Mouse (Mus musculus): Measurements from ENCODE around the gene Mrs2. TPM values are rescaled to one million over a fixed set of nuclear protein-coding genes. Genes with fewer than 3 reads are reported as not detected.

Mrs2 gene
- polyA plus RNA-seq, 1 experiment from 2014 or later: 18.5 TPM

- WGBS: 17% methylated on average over 15 of the region's 15 CpGs
- DNase-seq (ENCODE audit: low spot score): no peak
- no peaks in the 10 kb centered on the region for H3K36me3 ChIP-seq
Measured at GRCm38 (mm10) chr13:24965130-24965845, 54.9 kb downstream of the Mrs2 start.

GRCm38 (mm10) chr13:24962119-24962518, 58.1 kb downstream of the Mrs2 start:
- Histone ChIP-seq H3K27ac (no peak overlapping the region), H3K4me1 (peaks cover 8% of the 10 kb centered on the region; the same call in 1 of the 2 replicates), H3K4me3 (no peak overlapping the region), H3K9me3 (no peaks in the 10 kb centered on the region), H3K27me3 (ENCODE audit: insufficient read depth, poor library complexity, severe bottlenecking) (peaks cover 16% of the 10 kb centered on the region; the same call in 1 of the 2 replicates), H3K36me3 (no peaks in the 10 kb centered on the region)
- 77% methylated on average over 8 of the region's 8 CpGs for WGBS
- DNase-seq (ENCODE audit: low spot score): no peak

More at GRCm38 (mm10) chr13:24965130-24965845, 54.9 kb downstream of the Mrs2 start:
- Histone ChIP-seq H3K27me3 (ENCODE audit: insufficient read depth, poor library complexity, severe bottlenecking) (peaks cover 16% of the 10 kb centered on the region; the same call in 1 of the 2 replicates), H3K27ac (no peak overlapping the region), H3K4me1 (peaks cover 8% of the 10 kb centered on the region; the same call in 1 of the 2 replicates), H3K9me3 (no peaks in the 10 kb centered on the region), H3K4me3 (peak overlapping the region; percentile 51)

- no peaks in the 10 kb centered on the region for H3K9me3 ChIP-seq
- H3K4me3 ChIP-seq: no peak overlapping the region
Measured at GRCm38 (mm10) chr13:24960084-24960483, 60.1 kb downstream of the Mrs2 start.

GRCm38 (mm10) chr13:24958671-24959070, 61.5 kb downstream of the Mrs2 start:
- Histone ChIP-seq H3K27me3 (ENCODE audit: insufficient read depth, poor library complexity, severe bottlenecking) (peaks cover 21% of the 10 kb centered on the region), H3K4me1 (no peaks in the 10 kb centered on the region), H3K4me3 (no peak overlapping the region), H3K27ac (no peak overlapping the region), H3K9me3 (no peaks in the 10 kb centered on the region), H3K36me3 (no peaks in the 10 kb centered on the region)
- WGBS: 87% methylated on average over 11 of the region's 11 CpGs
- no peak for DNase-seq (ENCODE audit: low spot score)

More at GRCm38 (mm10) chr13:24960084-24960483, 60.1 kb downstream of the Mrs2 start:
- H3K4me1 ChIP-seq: 0 out of 2 replicates have a peak, but pooled peaks cover 2% of the 10 kb centered on the region
- 81% methylated on average over 3 of the region's 3 CpGs for WGBS
- no peak overlapping the region for H3K27ac ChIP-seq
- no peaks in the 10 kb centered on the region for H3K36me3 ChIP-seq
- H3K27me3 ChIP-seq (ENCODE audit: insufficient read depth, poor library complexity, severe bottlenecking): peaks cover 17% of the 10 kb centered on the region
- no peak for DNase-seq (ENCODE audit: low spot score)

- H3K9me3 ChIP-seq: no peaks in the 10 kb centered on the region
- 7% methylated on average over 10 of the region's 10 CpGs for WGBS
- no peak for DNase-seq (ENCODE audit: low spot score)
Measured at GRCm38 (mm10) chr13:24955500-24955899, 64.7 kb downstream of the Mrs2 start.

GRCm38 (mm10) chr13:24955091-24955490, 65.1 kb downstream of the Mrs2 start:
- Histone ChIP-seq H3K4me1 (peaks cover 3% of the 10 kb centered on the region), H3K4me3 (no peak overlapping the region), H3K27ac (no peak overlapping the region), H3K36me3 (no peaks in the 10 kb centered on the region), H3K9me3 (no peaks in the 10 kb centered on the region), H3K27me3 (ENCODE audit: insufficient read depth, poor library complexity, severe bottlenecking) (peaks cover 15% of the 10 kb centered on the region)
- 34% methylated on average over 11 of the region's 11 CpGs for WGBS
- DNase-seq (ENCODE audit: low spot score): no peak

More at GRCm38 (mm10) chr13:24955500-24955899, 64.7 kb downstream of the Mrs2 start:
- H3K4me3 ChIP-seq: no peak overlapping the region
- no peak overlapping the region for H3K27ac ChIP-seq
- peaks cover 3% of the 10 kb centered on the region for H3K4me1 ChIP-seq
- no peaks in the 10 kb centered on the region for H3K36me3 ChIP-seq
- peaks cover 15% of the 10 kb centered on the region for H3K27me3 ChIP-seq (ENCODE audit: insufficient read depth, poor library complexity, severe bottlenecking)

GRCm38 (mm10) chr13:24952659-24953058, 67.5 kb downstream of the Mrs2 start:
- Histone ChIP-seq H3K27ac (no peak overlapping the region), H3K4me3 (no peak overlapping the region)
- WGBS: 76% methylated on average over 7 of the region's 7 CpGs

GRCm38 (mm10) chr13:24948870-24949269, 71.3 kb downstream of the Mrs2 start:
- Histone ChIP-seq H3K27ac (no peak overlapping the region), H3K9me3 (no peaks in the 10 kb centered on the region), H3K27me3 (ENCODE audit: insufficient read depth, poor library complexity, severe bottlenecking) (no peaks in the 10 kb centered on the region), H3K4me1 (peaks cover 3% of the 10 kb centered on the region), H3K36me3 (no peaks in the 10 kb centered on the region), H3K4me3 (no peak overlapping the region)
- WGBS: 83% methylated on average over 6 of the region's 6 CpGs
- DNase-seq (ENCODE audit: low spot score): no peak

More at GRCm38 (mm10) chr13:24952659-24953058, 67.5 kb downstream of the Mrs2 start:
- no peaks in the 10 kb centered on the region for H3K36me3 ChIP-seq
- no peaks in the 10 kb centered on the region for H3K9me3 ChIP-seq
- H3K27me3 ChIP-seq (ENCODE audit: insufficient read depth, poor library complexity, severe bottlenecking): peaks cover 15% of the 10 kb centered on the region
- peaks cover 3% of the 10 kb centered on the region for H3K4me1 ChIP-seq
- DNase-seq (ENCODE audit: low spot score): no peak

GRCm38 (mm10) chr13:24947158-24947557, 73.0 kb downstream of the Mrs2 start:
- H3K27ac ChIP-seq: no peak overlapping the region
- no peaks in the 10 kb centered on the region for H3K36me3 ChIP-seq
- H3K27me3 ChIP-seq (ENCODE audit: insufficient read depth, poor library complexity, severe bottlenecking): no peaks in the 10 kb centered on the region
- H3K4me1 ChIP-seq: peaks cover 3% of the 10 kb centered on the region
- no peaks in the 10 kb centered on the region for H3K9me3 ChIP-seq
- no peak overlapping the region for H3K4me3 ChIP-seq
- DNase-seq (ENCODE audit: low spot score): no peak
- 69% methylated on average over 5 of the region's 5 CpGs for WGBS

GRCm38 (mm10) chr13:24945567-24945966, 74.6 kb downstream of the Mrs2 start:
- WGBS: 37% methylated on average over 4 of the region's 4 CpGs
- Histone ChIP-seq H3K4me3 (no peak overlapping the region), H3K9me3 (no peaks in the 10 kb centered on the region), H3K4me1 (no peaks in the 10 kb centered on the region), H3K27me3 (ENCODE audit: insufficient read depth, poor library complexity, severe bottlenecking) (peaks cover 6% of the 10 kb centered on the region; the same call in 1 of the 2 replicates), H3K36me3 (no peaks in the 10 kb centered on the region), H3K27ac (no peak overlapping the region)
- DNase-seq (ENCODE audit: low spot score): no peak

GRCm38 (mm10) chr13:24943303-24943702, 76.9 kb downstream of the Mrs2 start:
- 69% methylated on average over 8 of the region's 8 CpGs for whole genome bisulfite sequencing
- peaks cover 6% of the 10 kb centered on the region; the same call in 1 of the 2 replicates for H3K27me3 ChIP-seq (ENCODE audit: insufficient read depth, poor library complexity, severe bottlenecking)
- DNase-seq (ENCODE audit: low spot score): no peak
- no peaks in the 10 kb centered on the region for H3K36me3 ChIP-seq
- no peaks in the 10 kb centered on the region for H3K4me1 ChIP-seq
- H3K4me3 ChIP-seq: no peak overlapping the region
- H3K27ac ChIP-seq: no peak overlapping the region
- no peaks in the 10 kb centered on the region for H3K9me3 ChIP-seq

- Histone ChIP-seq H3K36me3 (no peaks in the 10 kb centered on the region), H3K27me3 (ENCODE audit: insufficient read depth, poor library complexity, severe bottlenecking) (peaks cover 6% of the 10 kb centered on the region; the same call in 1 of the 2 replicates), H3K9me3 (no peaks in the 10 kb centered on the region), H3K4me1 (no peaks in the 10 kb centered on the region), H3K4me3 (no peak within 1 kb of the TSS), H3K27ac (no peak within 1 kb of the TSS)
- WGBS: 68% methylated on average over 17 of the region's 17 CpGs
- DNase-seq (ENCODE audit: low spot score): no peak
Measured at GRCm38 (mm10) chr13:24942512-24943282, 77.5 kb downstream of the Mrs2 start, which contains the start of gene Gpld1. TSS of gene Gpld1 (plus strand) at chr13:24943152.

- H3K36me3 ChIP-seq: no peaks in the 10 kb centered on the region
- 79% methylated on average over 9 of the region's 9 CpGs for WGBS
- H3K4me3 ChIP-seq: no peak overlapping the region
- no peaks in the 10 kb centered on the region for H3K4me1 ChIP-seq
- no peak overlapping the region for H3K27ac ChIP-seq
- no peaks in the 10 kb centered on the region for H3K9me3 ChIP-seq
- peaks cover 6% of the 10 kb centered on the region; the same call in 1 of the 2 replicates for H3K27me3 ChIP-seq (ENCODE audit: insufficient read depth, poor library complexity, severe bottlenecking)
- peak; percentile 57 for DNase-seq (ENCODE audit: low spot score)
Measured at GRCm38 (mm10) chr13:24939472-24939871, 80.7 kb downstream of the Mrs2 start.
